Mouse (Mus musculus) liver, adult (tissue): Measurements from ENCODE around the gene Baiap2l1.

Experiments used
- GATA4 ChIP-seq: IDR thresholded peaks from 2 replicates; pipeline ENCODE4 v1.6.1; 2014; ENCODE audit warnings: mild to moderate bottlenecking, low read length; ENCODE audit not compliant: insufficient replicate concordance

The Baiap2l1 gene

DNA sequence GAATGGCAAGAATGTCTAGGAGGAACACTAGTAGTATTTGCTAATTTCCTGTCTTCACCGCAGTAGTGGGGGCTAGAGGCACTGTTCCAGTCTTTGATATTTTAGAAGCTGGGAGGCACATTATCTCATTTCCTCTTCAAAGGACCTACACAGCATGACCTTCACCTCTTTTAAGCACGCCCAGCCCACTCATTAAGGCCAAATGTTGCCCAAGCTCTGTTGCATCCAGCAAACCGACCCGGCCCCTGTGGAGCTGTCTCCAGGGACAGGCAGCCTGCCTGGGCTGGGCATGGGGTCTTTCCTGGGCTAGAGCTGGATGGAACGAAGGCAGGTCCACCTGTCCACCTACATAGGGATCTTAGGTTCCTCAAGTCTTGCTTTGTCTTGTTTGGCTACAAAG is 44.6 kb downstream of the Baiap2l1 start:
- no peak for TF ChIP-seq GATA4

DNA sequence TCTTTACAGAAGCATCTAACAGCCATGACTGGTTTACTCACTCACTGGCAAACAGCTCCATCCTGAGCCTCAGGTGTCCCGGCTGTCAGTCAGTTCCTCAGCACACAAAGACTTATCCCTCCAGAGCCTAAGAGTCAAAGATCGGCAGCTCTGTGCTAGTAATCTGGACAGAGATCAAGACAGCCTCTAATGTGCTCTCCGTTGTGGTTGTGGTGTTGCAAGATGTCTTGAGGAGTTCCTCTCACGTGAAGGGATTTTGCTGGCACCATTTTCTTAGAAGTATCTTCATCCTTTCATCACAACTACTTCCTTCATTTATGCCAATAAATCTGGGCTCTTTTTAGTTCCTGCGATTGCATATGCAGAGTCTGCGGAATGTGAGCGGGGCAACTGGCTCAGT is 45.7 kb downstream of the Baiap2l1 start:
- TF ChIP-seq GATA4: no peak

DNA sequence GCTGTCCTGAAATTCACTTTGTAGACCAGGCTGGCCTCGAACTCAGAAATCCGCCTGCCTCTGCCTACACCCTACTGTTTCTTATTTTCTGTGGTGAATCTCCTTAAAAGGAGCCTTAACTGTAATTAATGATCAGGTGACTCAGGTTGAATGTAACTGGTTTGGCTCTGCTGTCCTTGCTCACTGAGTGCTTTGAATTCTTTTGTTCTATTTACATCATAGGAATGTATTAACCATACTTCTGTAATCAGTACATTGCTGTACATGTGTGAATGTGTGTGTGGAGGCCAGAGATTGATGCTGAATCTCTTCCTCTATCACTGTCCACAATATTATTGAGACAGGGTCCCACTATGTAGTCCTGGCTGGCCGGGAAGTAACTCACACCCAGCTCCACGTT is 49.0 kb downstream of the Baiap2l1 start:
- TF ChIP-seq GATA4: no peak

DNA sequence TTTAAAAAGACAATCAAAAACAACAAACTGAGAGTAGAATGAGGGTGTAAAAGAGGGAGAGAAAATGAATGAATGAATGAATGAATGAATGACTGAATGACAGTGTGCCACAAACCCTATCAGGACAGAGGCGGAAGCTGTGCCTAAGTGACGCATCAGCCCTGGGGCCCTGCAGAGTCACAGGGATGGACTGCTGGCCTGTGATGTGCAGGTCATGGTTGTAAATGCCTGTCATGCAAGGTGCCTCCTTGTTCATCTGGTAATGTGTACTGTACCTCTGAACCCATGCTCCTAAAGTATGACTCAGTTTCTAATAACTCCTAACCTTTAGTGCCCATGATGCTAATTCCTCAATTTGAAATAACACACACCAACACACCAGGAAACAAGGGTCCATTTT is 54.8 kb downstream of the Baiap2l1 start:
- TF ChIP-seq GATA4: no peak

DNA sequence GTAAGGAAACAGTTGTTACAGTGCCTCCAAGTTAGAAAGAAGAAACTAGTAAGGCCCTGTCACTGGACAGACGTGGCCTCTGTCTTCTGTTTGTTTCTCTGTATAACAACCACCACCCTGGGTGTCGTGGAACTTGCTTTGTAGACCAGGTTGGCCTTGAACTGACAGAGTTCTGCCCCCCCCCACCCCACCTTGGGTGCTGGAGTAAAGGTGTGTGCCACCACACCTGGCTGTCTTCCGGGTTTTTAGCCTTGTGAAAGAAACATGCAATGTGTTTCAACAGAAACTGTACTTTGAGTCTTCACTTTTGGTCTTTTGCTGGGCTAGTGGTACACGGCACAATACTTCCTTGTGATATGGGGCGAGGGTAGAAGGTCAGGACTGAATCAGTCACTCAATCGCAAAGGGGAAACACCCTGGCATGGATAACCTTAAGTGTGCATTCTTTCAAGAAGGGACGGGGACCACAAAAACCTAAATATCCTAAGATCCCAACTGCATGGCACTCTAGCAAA is 61.8 kb downstream of the Baiap2l1 start:
- no peak for TF ChIP-seq GATA4

DNA sequence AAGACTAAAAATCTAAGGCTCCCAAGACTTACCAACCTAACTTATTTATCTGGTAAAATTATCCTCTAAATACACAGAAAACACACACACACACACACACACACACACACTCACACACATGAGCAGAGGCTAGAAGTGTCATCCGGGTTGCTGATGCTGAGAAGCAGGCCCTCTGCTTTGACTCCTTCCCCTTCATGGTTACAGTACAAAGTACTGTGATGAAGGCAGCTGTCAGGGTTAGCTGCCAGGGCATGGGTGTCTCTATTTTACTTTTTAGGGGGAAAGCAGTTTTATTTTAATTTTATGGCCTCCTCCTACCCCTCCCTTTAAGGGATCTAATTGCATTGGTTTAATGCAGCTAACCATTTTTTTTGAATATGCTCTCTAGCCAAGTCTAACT is 62.6 kb downstream of the Baiap2l1 start:
- no peak for TF ChIP-seq GATA4

DNA sequence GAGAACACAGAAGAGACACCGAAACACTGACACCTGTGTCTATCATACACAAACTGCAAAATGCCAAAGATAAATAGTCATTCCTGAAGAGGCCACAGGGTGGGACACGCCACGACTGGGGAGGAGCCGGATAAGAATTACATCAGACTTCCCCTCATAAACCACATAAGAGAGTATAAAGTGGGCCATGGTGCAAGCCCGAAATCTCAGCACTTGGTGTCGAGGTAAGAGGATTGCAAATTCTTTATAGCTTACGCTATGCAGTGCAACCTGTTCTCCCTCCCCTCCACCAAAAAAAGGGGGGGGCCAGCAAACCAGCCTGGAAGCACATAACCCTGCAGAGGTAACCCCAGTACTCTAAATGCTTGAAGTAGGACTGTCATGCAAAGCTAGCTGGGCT is 63.0 kb downstream of the Baiap2l1 start:
- TF ChIP-seq GATA4: no peak

DNA sequence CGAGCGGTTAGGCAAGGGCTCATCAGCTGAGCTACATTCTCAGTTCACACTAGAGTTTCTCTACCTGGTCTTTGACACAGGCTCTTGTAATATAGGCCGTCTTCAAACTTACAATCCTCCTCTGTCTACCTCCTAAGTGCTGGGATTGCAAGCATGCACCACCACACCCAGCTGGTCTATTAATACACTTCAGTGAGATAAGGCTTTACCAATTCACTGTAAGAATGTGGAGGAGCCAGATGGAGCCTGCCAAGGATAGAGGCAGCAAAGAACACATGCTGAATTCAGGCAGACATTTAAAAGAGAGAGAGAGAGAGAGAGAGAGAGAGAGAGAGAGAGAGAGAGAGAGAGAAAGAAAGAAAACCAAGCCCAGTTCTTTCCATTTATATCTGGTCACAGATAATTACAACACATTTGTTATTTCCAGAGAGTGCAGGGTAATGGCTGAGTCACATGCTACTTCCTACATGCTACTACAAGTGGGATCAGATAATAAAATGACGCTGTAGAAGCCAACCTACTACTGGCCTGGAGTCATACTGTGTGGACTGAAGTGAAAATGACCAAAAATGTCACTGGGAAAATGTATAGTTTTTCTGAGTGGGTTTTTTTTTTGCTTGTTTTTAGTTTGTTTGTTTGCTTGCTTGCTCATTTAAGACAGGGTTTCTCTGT is 68.0 kb downstream of the Baiap2l1 start:
- no peak for TF ChIP-seq GATA4

DNA sequence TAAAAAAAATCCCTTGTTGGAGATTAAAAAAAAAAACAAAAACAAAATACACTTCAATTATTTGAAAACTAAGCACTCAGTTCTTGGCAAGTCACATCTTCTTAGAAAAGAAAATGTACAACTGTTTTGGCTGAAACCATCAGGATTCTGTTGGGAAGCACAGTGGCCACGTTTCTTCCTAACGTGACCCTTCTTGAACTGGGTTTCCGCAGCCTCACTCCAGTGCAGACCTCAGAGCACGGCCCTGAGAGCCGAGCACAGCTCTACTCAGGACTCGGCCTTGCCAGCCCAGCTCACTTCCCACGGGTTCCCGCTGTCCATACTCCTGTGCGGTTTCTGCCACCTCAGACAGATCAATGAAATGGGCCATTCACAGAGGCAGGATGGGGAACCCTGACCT is 69.5 kb downstream of the Baiap2l1 start:
- TF ChIP-seq GATA4: no peak

DNA sequence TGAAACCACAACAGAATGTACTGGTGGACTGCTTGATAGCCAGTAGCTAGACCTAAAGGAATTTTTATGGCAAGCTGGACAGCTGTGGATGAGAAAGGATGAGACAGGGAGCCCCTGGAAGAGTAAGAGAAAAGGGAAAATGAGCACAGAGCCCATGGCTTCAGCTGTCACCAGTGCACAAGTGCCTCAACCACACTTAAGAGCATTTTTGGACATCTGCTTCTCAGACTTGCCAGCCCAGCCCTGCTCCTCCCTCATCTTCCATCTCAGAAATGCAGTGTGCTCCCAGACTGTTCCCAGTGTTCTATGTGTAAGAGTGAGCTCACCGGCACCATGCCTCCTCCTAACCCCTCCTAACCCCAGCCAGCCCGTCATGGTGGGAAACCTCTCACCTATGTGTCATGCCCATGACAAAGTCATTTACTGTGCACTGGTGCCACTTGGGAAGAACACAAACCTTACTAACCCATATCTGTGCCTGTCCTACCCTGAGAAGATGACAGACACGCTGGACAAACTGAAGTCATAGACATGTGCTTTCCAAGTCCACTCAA is 70.6 kb downstream of the Baiap2l1 start:
- no peak for TF ChIP-seq GATA4

DNA sequence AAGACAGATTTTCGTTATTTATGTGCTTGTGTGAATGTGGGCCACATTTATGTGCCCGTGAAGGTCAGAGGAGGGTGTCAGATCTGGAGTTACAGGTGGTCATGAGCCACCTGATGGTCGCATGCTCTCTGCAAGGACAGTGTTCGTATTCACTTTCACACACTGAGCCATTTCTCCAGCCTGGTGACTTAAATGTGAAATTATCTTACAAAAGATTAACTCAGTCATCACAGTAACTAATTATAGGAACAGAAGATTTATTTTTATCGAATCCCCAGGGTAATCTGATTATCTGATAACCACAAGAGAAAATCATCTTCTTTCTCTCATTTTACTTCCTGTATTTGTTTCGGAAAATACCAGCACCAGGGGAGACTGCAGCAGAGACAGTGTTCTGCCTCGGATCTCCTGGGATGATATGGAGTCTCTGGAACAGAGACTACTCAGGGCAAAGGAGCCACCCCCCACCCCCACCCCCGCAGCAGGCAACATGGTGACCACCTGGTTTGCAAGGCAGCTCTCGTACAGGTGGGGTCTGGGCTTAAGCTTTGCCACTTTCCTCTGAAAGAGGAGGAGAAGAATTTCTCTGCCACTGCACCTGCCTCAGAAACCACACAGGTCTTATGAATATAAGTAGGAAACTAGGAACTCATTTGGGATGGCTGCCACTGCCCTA is 71.2 kb downstream of the Baiap2l1 start:
- TF ChIP-seq GATA4: no peak

DNA sequence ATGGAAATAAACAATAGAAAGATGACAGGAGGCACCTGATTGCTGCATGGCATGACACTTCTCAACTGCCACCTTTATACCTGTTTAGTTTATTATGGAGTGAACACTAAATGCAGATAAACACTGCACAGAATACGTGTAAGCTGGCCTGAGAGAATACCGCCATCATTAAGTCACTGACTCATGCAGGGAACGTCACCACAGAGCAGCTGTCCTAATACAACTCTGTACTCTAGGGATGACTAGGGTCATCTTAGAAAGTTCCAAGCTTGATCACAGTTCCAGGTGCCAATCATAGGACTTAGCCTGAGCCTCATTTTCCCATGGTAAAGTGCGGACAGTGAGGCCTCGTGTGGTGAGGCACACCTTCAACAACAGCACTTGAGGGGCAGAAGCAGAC is 73.3 kb downstream of the Baiap2l1 start:
- no peak for TF ChIP-seq GATA4

DNA sequence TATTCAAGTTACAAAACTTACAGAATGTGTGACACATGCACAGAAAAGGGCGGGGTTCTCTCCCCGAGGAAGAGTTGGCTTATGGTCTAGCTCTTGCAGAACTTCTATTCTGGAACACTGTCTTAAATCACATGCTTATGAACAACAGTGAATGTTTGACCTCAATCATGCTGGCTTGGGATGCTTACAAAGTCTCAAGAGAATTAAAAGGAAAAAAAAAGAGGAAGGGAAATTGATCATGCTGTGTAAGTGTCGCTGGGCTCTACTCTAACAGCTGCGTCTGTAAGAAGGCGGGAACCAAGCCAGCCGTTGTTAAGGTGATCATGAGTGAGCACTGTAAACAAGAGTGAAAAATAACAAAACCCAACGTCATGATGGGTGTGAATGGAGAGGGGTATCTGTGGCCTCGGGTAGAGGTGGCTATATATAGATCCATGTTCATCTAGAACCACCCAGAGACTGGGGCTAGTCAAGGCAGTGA is 74.3 kb downstream of the Baiap2l1 start:
- TF ChIP-seq GATA4: no peak

DNA sequence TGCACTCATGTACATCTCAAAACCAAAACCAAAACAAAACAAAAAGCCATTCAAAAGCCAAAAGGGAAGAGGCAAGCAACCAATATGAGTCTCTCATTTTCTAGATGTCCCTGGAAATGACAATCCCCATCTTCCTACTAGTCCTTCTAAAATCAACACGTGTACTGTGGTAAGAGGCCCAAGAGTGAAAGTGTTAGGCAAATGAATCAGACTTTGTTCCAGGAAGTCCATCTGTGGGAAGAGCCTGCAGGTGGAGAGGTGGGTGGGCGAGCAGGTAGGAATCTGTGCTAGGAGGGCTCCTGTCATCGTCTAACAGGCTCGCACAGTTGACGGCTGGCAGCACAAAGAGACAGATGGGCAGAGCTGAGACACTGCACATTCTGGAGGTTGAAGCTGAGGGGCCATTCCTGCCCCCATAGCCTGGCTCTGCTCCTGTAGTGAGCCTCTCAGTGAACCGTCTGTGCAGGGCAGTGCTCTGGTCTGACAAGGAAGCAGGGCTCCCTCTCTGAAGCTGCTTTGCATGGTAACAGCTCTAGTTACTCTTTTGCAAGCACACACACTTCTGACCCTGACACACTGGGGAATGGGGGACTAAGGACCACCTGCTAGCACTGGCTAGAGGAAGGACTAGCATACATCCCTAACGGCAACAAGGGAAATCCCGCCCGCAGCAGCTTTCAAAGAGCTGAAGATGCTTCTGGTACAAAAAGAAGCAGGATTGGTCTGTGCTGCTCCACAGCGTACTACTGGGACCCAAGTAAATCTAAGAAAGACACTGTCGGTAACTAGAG is 75.2 kb downstream of the Baiap2l1 start:
- TF ChIP-seq GATA4: no peak

DNA sequence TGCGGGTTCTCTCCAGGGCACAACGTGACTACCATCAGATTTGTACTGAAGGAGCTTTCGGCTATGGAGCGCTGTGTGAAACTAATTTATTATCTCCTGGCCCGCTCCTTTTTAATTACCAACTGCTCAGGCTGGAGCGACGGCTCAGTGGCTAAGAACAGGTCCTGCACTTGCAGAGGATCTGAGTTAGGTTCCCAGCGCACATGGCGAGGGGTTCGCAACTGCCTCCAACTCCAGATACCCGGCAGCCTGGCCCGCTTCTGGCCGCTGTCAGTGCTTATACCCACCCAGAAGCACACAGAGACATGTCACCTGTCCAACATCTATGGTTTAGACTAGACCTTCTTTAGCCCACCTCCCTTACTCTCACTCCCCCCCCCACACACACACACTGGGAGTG is 78.0 kb downstream of the Baiap2l1 start:
- no peak for TF ChIP-seq GATA4
